Mouse (Mus musculus) MEL (cell line): ENCODE data around the gene Trak1. TPM values are rescaled to one million over a fixed set of nuclear protein-coding genes. Genes with fewer than 3 reads are reported as not detected.

Experiments used
- DNase-seq: peaks from one replicate; pipeline ENCODE4 v3.0.0; 2011; ENCODE audit warnings: low read depth, low spot score
- H3K27ac ChIP-seq: 2 replicates; pipeline ENCODE4 v1.5.1; 2012; ENCODE audit warnings: low read depth, mild to moderate bottlenecking, control low read depth, low read length, moderate library complexity; ENCODE audit not compliant: control insufficient read depth
- H3K27me3 ChIP-seq, 2 experiments: fragments of 150-350 bp in 1 of 2; sonication (generic) in 1 of 2; 2 replicates each; pipeline ENCODE4 v1.6.1; 2012; ENCODE audit warnings: low read length in 2 of 2, mild to moderate bottlenecking in 2 of 2, improper control_type of control experiment in 1 of 2, moderate library complexity in 1 of 2; ENCODE audit not compliant: insufficient read depth in 2 of 2, control insufficient read depth in 1 of 2
- H3K36me3 ChIP-seq, 2 experiments: 2 replicates each; pipeline ENCODE4 v1.6.1; 2012 to 2014; ENCODE audit warnings: low read length in 2 of 2, improper control_type of control experiment in 1 of 2, inconsistent platforms in 1 of 2, mild to moderate bottlenecking in 1 of 2; ENCODE audit not compliant: insufficient read depth in 2 of 2, control insufficient read depth in 1 of 2
- H3K4me1 ChIP-seq, 2 experiments: fragments of 150-350 bp in 1 of 2; sonication (generic) in 1 of 2; 2 replicates each; pipeline ENCODE4 v1.6.1; 2012; ENCODE audit warnings: low read length in 2 of 2, improper control_type of control experiment in 1 of 2, mild to moderate bottlenecking in 1 of 2; ENCODE audit not compliant: insufficient read depth in 2 of 2, control insufficient read depth in 1 of 2
- H3K4me3 ChIP-seq, 2 experiments: fragments of 150-350 bp in 1 of 2; sonication (generic) in 1 of 2; 2 replicates each; pipeline ENCODE4 v1.5.1; 2012; ENCODE audit warnings: low read depth in 2 of 2, low read length in 2 of 2, mild to moderate bottlenecking in 2 of 2, moderate library complexity in 2 of 2, control low read depth in 1 of 2, improper control_type of control experiment in 1 of 2; ENCODE audit not compliant: control insufficient read depth in 1 of 2, insufficient read depth in 1 of 2
- H3K79me2 ChIP-seq: 2 replicates; pipeline ENCODE4 v1.6.1; 2012; ENCODE audit warnings: mild to moderate bottlenecking, low read length, moderate library complexity; ENCODE audit not compliant: control insufficient read depth, poor library complexity, insufficient read depth
- H3K9ac ChIP-seq: 2 replicates; pipeline ENCODE4 v1.6.1; 2012; ENCODE audit warnings: low read depth, mild to moderate bottlenecking, control low read depth, low read length, moderate library complexity; ENCODE audit not compliant: control insufficient read depth, poor library complexity, severe bottlenecking
- H3K9me3 ChIP-seq: fragments of 150-350 bp; sonication (generic); replicated peaks from 2 replicates; pipeline ENCODE4 v1.6.1; 2012; ENCODE audit warnings: mild to moderate bottlenecking, low read length, improper control_type of control experiment, moderate library complexity; ENCODE audit not compliant: insufficient read depth
- CHD2 ChIP-seq: IDR thresholded peaks from 2 replicates; pipeline ENCODE4 v1.6.1; 2011; ENCODE audit warnings: low read length, improper control_type of control experiment
- CTCF ChIP-seq, 3 experiments: IDR thresholded peaks in 2 of 3; conservative IDR thresholded peaks in 1 of 3; 2 replicates each; pipeline ENCODE4 v1.5.1; 2011 to 2012; ENCODE audit warnings: low read length in 3 of 3, low read depth in 2 of 3, mild to moderate bottlenecking in 2 of 3, improper control_type of control experiment in 1 of 3, inconsistent platforms in 1 of 3, mixed read lengths in 1 of 3, moderate library complexity in 1 of 3; ENCODE audit not compliant: control insufficient read depth in 1 of 3, insufficient read depth in 1 of 3, poor library complexity in 1 of 3, severe bottlenecking in 1 of 3
- E2F4 ChIP-seq: IDR thresholded peaks from 2 replicates; pipeline ENCODE4 v1.6.1; 2011; ENCODE audit warnings: low read depth, low read length, improper control_type of control experiment, borderline replicate concordance
- ELF1 ChIP-seq: IDR thresholded peaks from 2 replicates; pipeline ENCODE4 v1.6.1; 2014; ENCODE audit warnings: low read depth, mild to moderate bottlenecking, inconsistent platforms, low read length, improper control_type of control experiment, moderate library complexity
- ETS1 ChIP-seq: IDR thresholded peaks from 2 replicates; pipeline ENCODE4 v1.6.1; 2012; ENCODE audit warnings: low read depth, mild to moderate bottlenecking, inconsistent platforms, low read length, improper control_type of control experiment, moderate library complexity
- GABPA ChIP-seq: IDR thresholded peaks from 2 replicates; pipeline ENCODE4 v1.6.1; 2012; ENCODE audit warnings: low read depth, mild to moderate bottlenecking, inconsistent platforms, low read length, improper control_type of control experiment, moderate library complexity
- GATA1 ChIP-seq: IDR thresholded peaks from 2 replicates; pipeline ENCODE4 v1.6.1; 2011; ENCODE audit warnings: low read depth, low read length, improper control_type of control experiment
- JUND ChIP-seq: IDR thresholded peaks from 2 replicates; pipeline ENCODE4 v1.6.1; 2011; ENCODE audit warnings: low read depth, mild to moderate bottlenecking, improper control_type of control experiment, low read length
- KAT2A ChIP-seq: conservative IDR thresholded peaks from 2 replicates; pipeline ENCODE4 v1.6.1; 2012; ENCODE audit warnings: low read depth, low read length, improper control_type of control experiment, inconsistent platforms
- MAFK ChIP-seq: IDR thresholded peaks from 2 replicates; pipeline ENCODE4 v1.6.1; 2011; ENCODE audit warnings: low read depth, mild to moderate bottlenecking, low read length, improper control_type of control experiment, borderline replicate concordance
- MEF2A ChIP-seq: IDR thresholded peaks from 2 replicates; pipeline ENCODE4 v1.6.1; 2014; ENCODE audit warnings: low read depth, mild to moderate bottlenecking, inconsistent platforms, low read length, improper control_type of control experiment; ENCODE audit not compliant: poor library complexity, insufficient replicate concordance, severe bottlenecking; ENCODE audit errors: extremely low read depth
- MXI1 ChIP-seq: IDR thresholded peaks from 2 replicates; pipeline ENCODE4 v1.6.1; 2011; ENCODE audit warnings: mild to moderate bottlenecking, low read depth, low read length, improper control_type of control experiment
- MYB ChIP-seq: IDR thresholded peaks from 2 replicates; pipeline ENCODE4 v1.6.1; 2011; ENCODE audit warnings: mild to moderate bottlenecking, low read depth, low read length, improper control_type of control experiment
- MYC ChIP-seq: IDR thresholded peaks from 2 replicates; pipeline ENCODE4 v1.6.1; 2011; ENCODE audit warnings: low read depth, mild to moderate bottlenecking, low read length, improper control_type of control experiment, moderate library complexity
- POLR2A ChIP-seq, 2 experiments: IDR thresholded peaks; 2 replicates each; pipeline ENCODE4 v1.6.1; 2011 to 2012; ENCODE audit warnings: low read length in 2 of 2, mild to moderate bottlenecking in 2 of 2, control low read depth in 1 of 2, improper control_type of control experiment in 1 of 2, low read depth in 1 of 2, moderate library complexity in 1 of 2; ENCODE audit not compliant: control insufficient read depth in 1 of 2, insufficient read depth in 1 of 2, poor library complexity in 1 of 2
- POLR2AphosphoS2 ChIP-seq: IDR thresholded peaks from 2 replicates; pipeline ENCODE4 v1.6.1; 2011; ENCODE audit warnings: low read length, improper control_type of control experiment
- RAD21 ChIP-seq: IDR thresholded peaks from 2 replicates; pipeline ENCODE4 v1.6.1; 2011; ENCODE audit warnings: mild to moderate bottlenecking, low read depth, low read length, improper control_type of control experiment
- RCOR1 ChIP-seq: IDR thresholded peaks from 2 replicates; pipeline ENCODE4 v1.6.1; 2012; ENCODE audit warnings: low read depth, mild to moderate bottlenecking, inconsistent platforms, low read length, improper control_type of control experiment
- SIN3A ChIP-seq: IDR thresholded peaks from 2 replicates; pipeline ENCODE4 v1.6.1; 2012; ENCODE audit warnings: low read length, improper control_type of control experiment, inconsistent platforms
- SMC3 ChIP-seq: IDR thresholded peaks from 2 replicates; pipeline ENCODE4 v1.6.1; 2011; ENCODE audit warnings: low read depth, low read length, improper control_type of control experiment
- TAL1 ChIP-seq: IDR thresholded peaks from 2 replicates; pipeline ENCODE4 v1.6.1; 2012; ENCODE audit warnings: mild to moderate bottlenecking, inconsistent platforms, low read length, moderate library complexity, mixed read lengths
- USF1 ChIP-seq: IDR thresholded peaks from 2 replicates; pipeline ENCODE4 v1.6.1; 2014; ENCODE audit warnings: low read depth, mild to moderate bottlenecking, inconsistent platforms, low read length, improper control_type of control experiment, moderate library complexity
- ZC3H11A ChIP-seq: IDR thresholded peaks from 2 replicates; pipeline ENCODE4 v1.6.1; 2012; ENCODE audit warnings: low read depth, mild to moderate bottlenecking, inconsistent platforms, low read length, improper control_type of control experiment
- polyA plus RNA-seq, 2 experiments: library from polyadenylated mRNA; stranded (reverse) in 1 of 2; unstranded in 1 of 2; fragments of >175 nt in 1 of 2; fragments of >200 nt in 1 of 2; gene quantifications; 2 replicates each; pipeline versions ENCODE4 v1.2.1 to v1.2.4; 2012; ENCODE audit warnings: low replicate concordance in 2 of 2, low read depth in 1 of 2; ENCODE audit not compliant: insufficient read length in 2 of 2, insufficient read depth in 1 of 2, missing spikeins in 1 of 2
- total RNA-seq: library from RNA; depleted of rRNA; stranded (reverse); fragments of 300-350 nt; gene quantifications from 2 replicates; pipeline ENCODE4 v1.2.3, GENCODE M21; 2012

Trak1 gene
- total and polyA plus RNA-seq, 3 experiments, result 16.2 to 35.5 TPM; not detected in 1

- peaks cover 2 to 6% of the 10 kb centered on the region in 2 experiments; a peak in 3 of 4 replicates for H3K4me1 ChIP-seq
- H3K36me3 ChIP-seq, result peaks cover 0 to 5% of the 10 kb centered on the region in 2 experiments; a peak in 3 of 4 replicates
- no peak for TF ChIP-seq E2F4
- no peak for TF ChIP-seq SIN3A
- TF ChIP-seq RCOR1, result no peak
- TF ChIP-seq CTCF (IDR thresholded peaks at IDR 0.05 in 2 of 3, conservative IDR thresholded peaks at IDR 0.05 in 1 of 3; ENCODE audit: control insufficient read depth in 1 of 3, insufficient read depth in 1 of 3, low read depth in 2 of 3, low read length in 3 of 3, poor library complexity in 1 of 3, severe bottlenecking in 1 of 3), result no peak
- TF ChIP-seq JUND, result no peak
- TF ChIP-seq POLR2A (IDR thresholded peaks at IDR 0.05; ENCODE audit: control insufficient read depth in 1 of 2, insufficient read depth in 1 of 2, low read depth in 1 of 2, low read length in 2 of 2, poor library complexity in 1 of 2), result no peak
- TF ChIP-seq TAL1, result no peak
- TF ChIP-seq USF1, result no peak
- no peak for TF ChIP-seq GABPA
- no peak for TF ChIP-seq GATA1
- TF ChIP-seq CHD2, result no peak
- no peak for TF ChIP-seq ETS1
- no peak for TF ChIP-seq MEF2A
- no peak for TF ChIP-seq MYC
- TF ChIP-seq MYB, result no peak
- TF ChIP-seq KAT2A, result no peak
- TF ChIP-seq ZC3H11A, result no peak
- no peak for TF ChIP-seq POLR2AphosphoS2
- TF ChIP-seq RAD21, result no peak
- no peak for DNase-seq
- no peaks in the 10 kb centered on the region for H3K27me3 ChIP-seq
- H3K27ac ChIP-seq, result no peak overlapping the region
- no peak overlapping the region for H3K4me3 ChIP-seq
- H3K79me2 ChIP-seq, result peaks cover 2% of the 10 kb centered on the region; the same call in 1 of the 2 replicates
- H3K9me3 ChIP-seq, result no peaks in the 10 kb centered on the region
- H3K9ac ChIP-seq, result no peak overlapping the region
These were observed 49.3 kb downstream of the Trak1 start for GRCm38 (mm10) chr9:121346635-121347034.

- Histone ChIP-seq H3K9me3 (no peaks in the 10 kb centered on the region), H3K9ac (no peak overlapping the region), H3K4me1 (peaks cover 2 to 7% of the 10 kb centered on the region in 2 experiments; a peak in 3 of 4 replicates), H3K4me3 (no peak overlapping the region), H3K27me3 (no peaks in the 10 kb centered on the region), H3K27ac (no peak overlapping the region), H3K36me3 (peaks cover 0 to 5% of the 10 kb centered on the region in 2 experiments; a peak in 2 of 4 replicates), H3K79me2 (peaks cover 2% of the 10 kb centered on the region; the same call in 1 of the 2 replicates)
- no peak for DNase-seq
- TF ChIP-seq SMC3, result no peak
- TF ChIP-seq MAFK, result no peak
- TF ChIP-seq ELF1, result no peak
- no peak for TF ChIP-seq MXI1
These were observed 50.7 kb downstream of the Trak1 start for GRCm38 (mm10) chr9:121347981-121348380.
